In the genomic region with DNA sequence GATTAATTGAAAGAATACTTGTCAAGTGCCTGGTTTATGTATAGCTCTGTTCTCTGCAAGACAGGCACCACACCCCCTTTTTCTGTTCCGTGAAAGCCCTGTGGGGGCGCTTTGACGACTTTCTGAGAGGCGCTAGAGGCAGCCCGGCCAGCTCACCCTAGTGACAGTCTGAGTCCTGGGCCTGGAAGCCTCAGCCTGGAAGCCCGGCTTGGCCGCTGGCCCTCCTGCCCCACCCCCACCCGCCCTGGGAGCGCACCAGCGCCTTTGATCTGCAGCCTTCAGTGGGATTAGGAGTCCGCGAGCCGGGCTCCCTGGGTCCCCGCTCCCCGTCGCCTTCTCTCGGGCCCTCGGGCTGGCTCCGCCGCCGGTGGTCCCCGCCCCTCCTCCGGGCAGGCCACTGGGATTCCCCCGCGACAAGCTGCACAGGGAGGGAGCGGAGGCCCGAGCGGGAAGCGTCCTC, we compare ENCODE assay signal across 8 mouse cellular contexts. TPM values are rescaled to one million over a fixed set of nuclear protein-coding genes. Genes with fewer than 3 reads are reported as not detected.
A peak's percentile ranks its signal among the peaks of the same experiment; 100 is the strongest.
DNase-seq lines count a peak whose midpoint lies in the region; ATAC-seq and TF ChIP-seq lines count a peak whose summit lies in the region.

No protein-coding gene starts in this region.

- no peaks in the 10 kb centered on the region for H3K9me3 ChIP-seq in CH12.LX (replicated peaks; ENCODE audit: low read length)
- H3K9me3 ChIP-seq in forebrain, embryonic 12.5 days: no peaks in the 10 kb centered on the region
- no peaks in the 10 kb centered on the region for H3K9me3 ChIP-seq in heart, embryonic 16.5 days (replicated peaks; ENCODE audit: control insufficient read depth, low read length)
- H3K9me3 ChIP-seq in liver, embryonic 11.5 days (ENCODE audit: control insufficient read depth, low read length): no peaks in the 10 kb centered on the region
- no peaks in the 10 kb centered on the region for H3K9me3 ChIP-seq in stomach, embryonic 15.5 days

- TF ChIP-seq CTCF in CH12.LX (conservative IDR thresholded peaks at IDR 0.05 in 1 of 2, IDR thresholded peaks at IDR 0.05 in 1 of 2; ENCODE audit: low read depth in 2 of 2, low read length in 2 of 2): peak; percentile 55 to 94; a peak in 3 of 4 replicates

- ATAC-seq in forebrain, embryonic 12.5 days (ENCODE audit: low FRiP score): peak; percentile 84
- peak; percentile 84 for ATAC-seq in heart, embryonic 16.5 days (replicated peaks; ENCODE audit: extremely low read depth, insufficient read depth, low FRiP score)
- ATAC-seq in liver, embryonic 11.5 days (replicated peaks; ENCODE audit: low FRiP score): peak; percentile 78
- ATAC-seq in stomach, embryonic 15.5 days (ENCODE audit: insufficient read depth, low FRiP score, low read depth): peak; percentile 80

- peak overlapping the region; percentile 20 to 57 (median 47) for H3K4me3 ChIP-seq in CH12.LX (replicated peaks in 1 of 3; ENCODE audit: low read depth in 2 of 3, low read length in 2 of 3, poor library complexity in 1 of 3)
- peak overlapping the region; percentile 41 for H3K4me3 ChIP-seq in forebrain, embryonic 12.5 days (replicated peaks)
- peak overlapping the region; percentile 43 for H3K4me3 ChIP-seq in heart, embryonic 16.5 days (ENCODE audit: low read length)
- H3K4me3 ChIP-seq in liver, embryonic 11.5 days (ENCODE audit: low read depth, low read length): peak overlapping the region; percentile 48
- H3K4me3 ChIP-seq in stomach, embryonic 15.5 days (replicated peaks): peak overlapping the region; percentile 42

- dilution Hi-C loops in CH12.LX (cut with MboI; ENCODE audit: extremely low pct_ligation_motif_present, extremely low pct_unique_long_range_greater_than_20kb, low sequenced_read_pairs): no loop called here

- TF ChIP-seq POLR2A in CH12.LX (IDR thresholded peaks at IDR 0.05; ENCODE audit: low read depth, low read length): no peak

- H3K36me3 ChIP-seq in CH12.LX (replicated peaks in 1 of 2; ENCODE audit: control insufficient read depth in 1 of 2, insufficient read depth in 1 of 2, low read length in 1 of 2): no peaks in the 10 kb centered on the region
- no peaks in the 10 kb centered on the region for H3K36me3 ChIP-seq in forebrain, embryonic 12.5 days (replicated peaks)
- no peaks in the 10 kb centered on the region for H3K36me3 ChIP-seq in heart, embryonic 16.5 days (ENCODE audit: control insufficient read depth, insufficient read depth)
- H3K36me3 ChIP-seq in liver, embryonic 11.5 days (ENCODE audit: control insufficient read depth, insufficient read depth, low read length): no peaks in the 10 kb centered on the region
- H3K36me3 ChIP-seq in stomach, embryonic 15.5 days: no peaks in the 10 kb centered on the region

- in situ Hi-C loops in CH12.LX (cut with MboI; ENCODE audit: low pct_ligation_motif_present, low pct_unique_long_range_greater_than_20kb, low sequenced_read_pairs): no loop called here

- H3K9ac ChIP-seq in CH12.LX (ENCODE audit: insufficient read depth, low read depth): peak overlapping the region; percentile 84
- H3K9ac ChIP-seq in forebrain, embryonic 12.5 days: peak overlapping the region; percentile 44
- H3K9ac ChIP-seq in heart, embryonic 16.5 days (ENCODE audit: low read length): peak overlapping the region; percentile 51
- H3K9ac ChIP-seq in liver, embryonic 11.5 days (ENCODE audit: low read depth, low read length): peak overlapping the region; percentile 43
- peak overlapping the region; percentile 29; the same call in 1 of the 2 replicates for H3K9ac ChIP-seq in stomach, embryonic 15.5 days

- no peak overlapping the region for H3K27ac ChIP-seq in CH12.LX (ENCODE audit: insufficient read depth, low read depth)
- H3K27ac ChIP-seq in forebrain, embryonic 12.5 days: peak overlapping the region; percentile 42; the same call in 1 of the 2 replicates
- H3K27ac ChIP-seq in heart, embryonic 16.5 days (ENCODE audit: low read length): peak overlapping the region; percentile 29
- H3K27ac ChIP-seq in liver, embryonic 11.5 days (ENCODE audit: low read depth, low read length): peak overlapping the region; percentile 49
- H3K27ac ChIP-seq in stomach, embryonic 15.5 days: peak overlapping the region; percentile 89

- no peaks in the 10 kb centered on the region for H3K79me2 ChIP-seq in CH12.LX (replicated peaks; ENCODE audit: control insufficient read depth, extremely low read depth, insufficient read depth, poor library complexity, severe bottlenecking)

- no peak for TF ChIP-seq EP300 in CH12.LX (IDR thresholded peaks at IDR 0.05; ENCODE audit: low read length)

- WGBS in forebrain, embryonic 12.5 days: 0% methylated on average over 22 of the region's 29 CpGs
- 0% methylated on average over 29 of the region's 29 CpGs for WGBS in heart, embryonic 16.5 days
- WGBS in liver, embryonic 11.5 days: under 1% methylated on average over 27 of the region's 29 CpGs
- WGBS in stomach, embryonic 15.5 days: 1% methylated on average over 29 of the region's 29 CpGs

- H3K4me1 ChIP-seq in CH12.LX (ENCODE audit: control insufficient read depth in 1 of 2, insufficient read depth in 2 of 2): peaks cover 5 to 14% of the 10 kb centered on the region in 2 experiments; a peak in 3 of 4 replicates
- H3K4me1 ChIP-seq in forebrain, embryonic 12.5 days: peaks cover 49% of the 10 kb centered on the region
- peaks cover 25% of the 10 kb centered on the region for H3K4me1 ChIP-seq in heart, embryonic 16.5 days (ENCODE audit: control insufficient read depth, insufficient read depth, low read length)
- peaks cover 12% of the 10 kb centered on the region for H3K4me1 ChIP-seq in liver, embryonic 11.5 days (replicated peaks; ENCODE audit: control insufficient read depth, insufficient read depth, low read length)
- H3K4me1 ChIP-seq in stomach, embryonic 15.5 days: peaks cover 50% of the 10 kb centered on the region

- TF ChIP-seq RAD21 in CH12.LX (IDR thresholded peaks at IDR 0.05; ENCODE audit: low read depth, low read length): peak; percentile 67

- H3K4me2 ChIP-seq in CH12.LX (ENCODE audit: insufficient read depth, low read depth, poor library complexity, severe bottlenecking): peak overlapping the region; percentile 97
- peak overlapping the region; percentile 66 for H3K4me2 ChIP-seq in forebrain, embryonic 12.5 days
- H3K4me2 ChIP-seq in heart, embryonic 16.5 days (ENCODE audit: low read depth, low read length): peak overlapping the region; percentile 69
- H3K4me2 ChIP-seq in liver, embryonic 11.5 days: peak overlapping the region; percentile 89
- peak overlapping the region; percentile 93 for H3K4me2 ChIP-seq in stomach, embryonic 15.5 days

- peaks cover 6% of the 10 kb centered on the region for H3K27me3 ChIP-seq in CH12.LX (replicated peaks)
- H3K27me3 ChIP-seq in forebrain, embryonic 12.5 days: peaks cover 72% of the 10 kb centered on the region
- peaks cover 12% of the 10 kb centered on the region for H3K27me3 ChIP-seq in heart, embryonic 16.5 days (ENCODE audit: control insufficient read depth, insufficient read depth, low read length)
- H3K27me3 ChIP-seq in liver, embryonic 11.5 days (replicated peaks; ENCODE audit: control insufficient read depth, insufficient read depth, low read length): peaks cover 53% of the 10 kb centered on the region
- no peaks in the 10 kb centered on the region for H3K27me3 ChIP-seq in stomach, embryonic 15.5 days (replicated peaks)

- DNase-seq in CH12.LX (ENCODE audit: extremely low read depth): peak; percentile 91
- DNase-seq in c-Kit-positive CD71-negative TER-119-negative erythroid progenitor cells, embryonic 14.5 days (ENCODE audit: low read depth): peak; percentile 66
- peak; percentile 89 for DNase-seq in kidney, postnatal 14 days
- DNase-seq in liver, embryonic 11.5 days (ENCODE audit: low spot score): peak; percentile 80
- DNase-seq in naive thymus-derived CD4-positive, alpha-beta T cell, adult 2 months (ENCODE audit: low read depth): peak; percentile 56

TF ChIP-seq in CH12.LX, 34 proteins besides CTCF, POLR2A, EP300 and RAD21:
- peak; percentile 22; the same call in 1 of the 2 replicates for TF ChIP-seq MXI1 (IDR thresholded peaks at IDR 0.05; ENCODE audit: low read depth, low read length)
- TF ChIP-seq IRF4 (IDR thresholded peaks at IDR 0.05; ENCODE audit: low read depth, low read length): 0 out of 2 replicates have a peak, but pooled peaks have one; percentile 36
- TF ChIP-seq HCFC1 (IDR thresholded peaks at IDR 0.05; ENCODE audit: low read depth, low read length): peak; percentile 14; the same call in 1 of the 2 replicates
- TF ChIP-seq USF2 (conservative IDR thresholded peaks at IDR 0.05; ENCODE audit: low read depth, low read length): no peak
- peak; percentile 80 for TF ChIP-seq UBTF (IDR thresholded peaks at IDR 0.05; ENCODE audit: low read depth, low read length)
- no peak for TF ChIP-seq GABPA (IDR thresholded peaks at IDR 0.05; ENCODE audit: insufficient replicate concordance, low read depth, low read length)
- TF ChIP-seq MAX (IDR thresholded peaks at IDR 0.05; ENCODE audit: low read length): no peak
- TF ChIP-seq SMC3 (IDR thresholded peaks at IDR 0.05; ENCODE audit: low read depth, low read length): peak; percentile 61
- TF ChIP-seq CHD2 (IDR thresholded peaks at IDR 0.05; ENCODE audit: low read length): peak; percentile 38; the same call in 1 of the 2 replicates
- TF ChIP-seq SIN3A (IDR thresholded peaks at IDR 0.05; ENCODE audit: low read length): peak; percentile 30; the same call in 1 of the 2 replicates

RNA-seq across cellular contexts. Expression of a gene that starts 41.4 kb away (rescaled TPM):
- total RNA-seq in CH12.LX (2012; rRNA removed) (not detected in 2 replicates), CH12.LX (2014; rRNA removed) (not detected in 2 replicates)
- polyA plus RNA-seq in CH12.LX (2012; ENCODE audit: insufficient read length, low read depth): not detected in 2 replicates
- polyA plus RNA-seq in forebrain, embryonic 12.5 days (2016; fragmentation: Nextera tagmentation; extraction: Ambion mirVana): 16.7 and 17.7 TPM in 2 replicates
- 9.5 and 14.4 TPM in 2 replicates for polyA plus RNA-seq in heart, embryonic 16.5 days (2015; fragmentation: Nextera tagmentation; extraction: Ambion mirVana)
- 6.0 and 6.6 TPM in 2 replicates for polyA plus RNA-seq in liver, embryonic 11.5 days (2014; fragmentation: Nextera tagmentation; extraction: Ambion mirVana)
- 20.4 and 21.8 TPM in 2 replicates for polyA plus RNA-seq in stomach, embryonic 15.5 days (2015; fragmentation: Nextera tagmentation; extraction: Ambion mirVana)

Comparison
In these comparisons a context has a peak if more than half of its experiments do, and no peak if none do; other contexts are left out.
1. H3K9ac ChIP-seq: peak in every context shown above with its lines; median percentile 84 in CH12.LX; 51 in heart, embryonic 16.5 days; 44 in forebrain, embryonic 12.5 days; 43 in liver, embryonic 11.5 days; 29 in stomach, embryonic 15.5 days.